Mouse (Mus musculus) heart, postnatal 36 days (tissue): ENCODE measurements at regions not wholly inside any gene's neighbourhood (a gene's known extent, or its start where the extent isn't known, plus 50 kb on each side); places are given as distances from the start of the nearest gene placed in this dataset.
A peak's percentile ranks its signal among the peaks of the same experiment; 100 is the strongest.

Experiments used
- DNase-seq, 2 experiments: peaks; one replicate each; pipeline ENCODE4 v3.0.0; 2021 to 2022
- intact Hi-C: fragments of 180-260 bp; cut with DNase I; formaldehyde crosslinking; loops from one replicate; pipeline ENCODE4 v1.15.1; 2025

GRCm38 (mm10) chr15:71358189-71358790 lies 2476.1 kb upstream of the Gm6569 start:
- intact Hi-C loops = no loop called here
- DNase-seq = no peak

- intact Hi-C loops = loop anchor here (5.0 kb wide), 1 partner anchor 133 kb away; no protein-coding TSS in a partner anchor
- peak in 1 of 2 experiments; percentile 11 for DNase-seq
Observed at GRCm38 (mm10) chr15:71375775-71376174, 2458.6 kb upstream of the Gm6569 start.
